Mouse (Mus musculus) midbrain, embryonic 10.5 days (tissue): Measurements from ENCODE around the gene Wfs1. TPM values are rescaled to one million over a fixed set of nuclear protein-coding genes. Genes with fewer than 3 reads are reported as not detected.

ENCODE experiments used
- DNase-seq: peaks from one replicate; pipeline ENCODE4 v3.0.0-alpha.2; 2017; ENCODE audit warnings: low spot score
- H3K27ac ChIP-seq: fragments of 300-500 bp; sonication (generic); replicated peaks from 2 replicates; pipeline ENCODE4 v1.5.1; 2016; ENCODE audit warnings: mild to moderate bottlenecking
- H3K27me3 ChIP-seq: fragments of 300-500 bp; sonication (generic); 2 replicates; pipeline ENCODE4 v1.6.1; 2016; ENCODE audit warnings: low read depth, mild to moderate bottlenecking; ENCODE audit not compliant: poor library complexity, severe bottlenecking
- H3K36me3 ChIP-seq: fragments of 300-500 bp; sonication (generic); 2 replicates; pipeline ENCODE4 v1.6.1; 2016; ENCODE audit warnings: mild to moderate bottlenecking, moderate library complexity
- H3K4me1 ChIP-seq: fragments of 300-500 bp; sonication (generic); 2 replicates; pipeline ENCODE4 v1.6.1; 2016
- H3K4me3 ChIP-seq: fragments of 300-500 bp; sonication (generic); 2 replicates; pipeline ENCODE4 v1.5.1; 2016; ENCODE audit warnings: mild to moderate bottlenecking, moderate library complexity
- H3K9me3 ChIP-seq: fragments of 300-500 bp; sonication (generic); replicated peaks from 2 replicates; pipeline ENCODE4 v1.6.1; 2016; ENCODE audit warnings: mild to moderate bottlenecking
- WGBS: fragments of 180-500 bp; shearing (Covaris S2); methylation state at CpG from one replicate; pipeline ENCODE4 v1.1.7; 2016; 5-methylcytosine and 5-hydroxymethylcytosine counted together
- polyA plus RNA-seq: library from polyadenylated mRNA; unstranded; fragments of >200 nt; fragmentation: Nextera tagmentation; extraction: Ambion mirVana; gene quantifications from 2 replicates; pipeline ENCODE4 v1.2.1, GENCODE M21; 2016

Wfs1 gene
- polyA plus RNA-seq, 1 experiment from 2014 or later, result 8.9 TPM

DNA sequence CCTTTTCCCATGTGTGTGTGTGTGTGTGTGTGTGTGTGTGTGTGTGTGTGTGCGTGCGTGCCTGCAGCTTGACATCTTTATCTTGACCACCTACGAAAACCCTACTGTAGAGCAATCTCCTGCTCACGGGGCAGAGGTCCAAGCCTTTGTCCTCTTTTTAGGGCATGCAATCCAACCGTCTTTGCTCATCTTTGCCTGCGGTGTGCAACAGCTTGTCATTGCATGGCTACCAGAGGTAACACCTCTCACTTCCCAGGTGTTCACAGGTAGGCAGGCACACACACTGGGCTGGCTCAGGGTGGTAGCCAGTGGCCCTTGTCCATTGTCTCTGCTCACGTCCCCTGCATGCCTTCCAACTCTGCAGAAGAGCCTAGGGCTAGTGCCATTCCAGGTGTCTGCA is 71.0 kb downstream of the Wfs1 start:
- Histone ChIP-seq H3K9me3 (no peaks in the 10 kb centered on the region), H3K27me3 (no peaks in the 10 kb centered on the region), H3K36me3 (no peaks in the 10 kb centered on the region), H3K4me3 (no peak overlapping the region), H3K27ac (no peak overlapping the region), H3K4me1 (peaks cover 17% of the 10 kb centered on the region)
- no peak for DNase-seq
- WGBS, result 74% methylated on average over 7 of the region's 7 CpGs

DNA sequence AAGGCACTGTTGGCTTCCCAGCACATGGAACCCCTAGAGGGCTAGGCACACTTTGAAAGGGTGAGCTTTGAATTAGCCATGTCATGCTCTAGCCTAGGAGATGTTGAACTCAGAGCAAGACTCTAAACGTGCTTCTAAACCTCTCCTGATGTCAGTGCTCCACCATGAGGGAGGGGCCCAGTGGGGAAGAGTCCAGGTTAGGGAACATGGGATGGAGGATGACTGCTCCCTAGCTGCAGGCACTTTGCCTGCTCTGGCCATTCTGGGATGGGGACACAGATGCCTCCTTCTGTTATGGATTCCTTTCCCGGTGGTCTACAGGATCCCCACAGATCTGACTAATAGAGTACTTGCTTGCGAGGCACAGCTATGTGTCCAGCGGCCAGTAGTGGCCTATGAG is 71.8 kb downstream of the Wfs1 start:
- peaks cover 15% of the 10 kb centered on the region for H3K4me1 ChIP-seq
- H3K27me3 ChIP-seq, result no peaks in the 10 kb centered on the region
- H3K36me3 ChIP-seq, result no peaks in the 10 kb centered on the region
- H3K4me3 ChIP-seq, result no peak overlapping the region
- WGBS, result 80% methylated on average over 4 of the region's 4 CpGs
- H3K27ac ChIP-seq, result no peak overlapping the region
- DNase-seq, result no peak
- H3K9me3 ChIP-seq, result no peaks in the 10 kb centered on the region

DNA sequence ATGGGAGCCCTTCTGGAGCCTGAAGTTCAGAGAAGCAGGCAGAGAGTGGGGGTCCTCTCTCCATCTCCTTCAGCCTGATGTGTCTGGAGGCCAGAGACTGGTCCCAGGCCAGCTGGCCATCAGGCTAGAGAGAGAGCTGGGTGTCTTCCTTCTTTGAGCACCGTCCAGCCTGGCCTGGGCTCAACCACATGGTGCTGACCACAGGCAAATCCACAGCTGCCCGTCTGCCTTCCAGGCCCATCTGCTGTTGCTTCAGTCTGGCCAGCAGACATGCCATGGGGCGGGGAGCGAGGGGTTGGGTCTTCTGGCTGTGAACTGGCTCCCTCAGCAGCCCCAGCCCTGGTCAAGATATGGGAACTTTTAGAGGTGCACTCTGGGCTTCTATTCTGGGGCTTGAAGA is 72.4 kb downstream of the Wfs1 start:
- no peaks in the 10 kb centered on the region for H3K9me3 ChIP-seq
- DNase-seq, result no peak
- H3K27ac ChIP-seq, result no peak overlapping the region
- WGBS, result 88% methylated on average over 4 of the region's 4 CpGs
- no peaks in the 10 kb centered on the region for H3K36me3 ChIP-seq
- H3K4me1 ChIP-seq, result peaks cover 15% of the 10 kb centered on the region
- H3K4me3 ChIP-seq, result no peak overlapping the region
- H3K27me3 ChIP-seq, result no peaks in the 10 kb centered on the region

Other genes starting within 250 kb of the Wfs1 start
- gene Bloc1s4, start 240.6 kb downstream of the Wfs1 start, polyA plus RNA-seq, result 21.1 and 23.5 TPM in 2 replicates
- 443 and 463 TPM in 2 replicates for gene Mrfap1, start 192.4 kb downstream of the Wfs1 start, polyA plus RNA-seq
- gene Man2b2, start 158.6 kb downstream of the Wfs1 start, polyA plus RNA-seq, result 15.4 and 16.2 TPM in 2 replicates
- 0.48 and 0.83 TPM in 2 replicates for gene Ppp2r2c, start 120.7 kb downstream of the Wfs1 start, polyA plus RNA-seq
- 0.01 and 0.05 TPM in 2 replicates for gene Gm1043, start 96.2 kb upstream of the Wfs1 start, polyA plus RNA-seq